Mouse (Mus musculus) hindlimb bud, embryonic 11.5 days (tissue): ENCODE measurements around the gene Elp4.

Experiments used
- DNase-seq: peaks from one replicate; pipeline ENCODE4 v3.0.0-alpha.2; 2012; ENCODE audit warnings: low read depth, low spot score; ENCODE audit errors: extremely low spot score

Elp4 gene

GRCm38 (mm10) chr2:105671798-105672595 lies 232.4 kb downstream of the Elp4 start:
- DNase-seq: no peak

GRCm38 (mm10) chr2:105671116-105671797 lies 233.1 kb downstream of the Elp4 start:
- no peak for DNase-seq

- DNase-seq: no peak
Measured at GRCm38 (mm10) chr2:105670731-105671095, 233.7 kb downstream of the Elp4 start.

GRCm38 (mm10) chr2:105669881-105670730 lies 234.3 kb downstream of the Elp4 start:
- no peak for DNase-seq

- no peak for DNase-seq
Measured at GRCm38 (mm10) chr2:105669371-105669861, 234.9 kb downstream of the Elp4 start.

- no peak for DNase-seq
Measured at GRCm38 (mm10) chr2:105668271-105669270, 235.8 kb downstream of the Elp4 start, which contains the start of gene Pax6. Pax6 (plus strand) TSS chr2:105668900.

GRCm38 (mm10) chr2:105667626-105667950 lies 236.8 kb downstream of the Elp4 start:
- DNase-seq: no peak

GRCm38 (mm10) chr2:105666763-105667625 lies 237.4 kb downstream of the Elp4 start:
- DNase-seq: no peak

- DNase-seq: no peak
Measured at GRCm38 (mm10) chr2:105666331-105666730, 238.0 kb downstream of the Elp4 start.

- no peak for DNase-seq
Measured at GRCm38 (mm10) chr2:105665491-105666250, 238.7 kb downstream of the Elp4 start.

GRCm38 (mm10) chr2:105664996-105665395 lies 239.4 kb downstream of the Elp4 start:
- no peak for DNase-seq

GRCm38 (mm10) chr2:105663101-105663511 lies 241.3 kb downstream of the Elp4 start:
- DNase-seq: no peak

- DNase-seq: no peak
Measured at GRCm38 (mm10) chr2:105662606-105663005, 241.8 kb downstream of the Elp4 start.

- no peak for DNase-seq
Measured at GRCm38 (mm10) chr2:105662121-105662520, 242.2 kb downstream of the Elp4 start.

GRCm38 (mm10) chr2:105661623-105662066 lies 242.7 kb downstream of the Elp4 start:
- no peak for DNase-seq

GRCm38 (mm10) chr2:105660874-105661622 lies 243.3 kb downstream of the Elp4 start:
- DNase-seq: no peak
